Mouse (Mus musculus): ENCODE results near the gene Itk. TPM values are rescaled to one million over a fixed set of nuclear protein-coding genes. Genes with fewer than 3 reads are reported as not detected.

The Itk gene
- polyA plus RNA-seq, 1 experiment from 2014 or later = 0.05 TPM

Other genes with a start within 250 kb of the Itk start
- 0.29 and 0.71 TPM in 2 replicates for gene Nipal4, start 223.0 kb downstream of the Itk start, polyA plus RNA-seq (2016; fragmentation: Nextera tagmentation; extraction: Ambion mirVana)
- gene Fndc9, start 154.0 kb downstream of the Itk start, polyA plus RNA-seq (2016; fragmentation: Nextera tagmentation; extraction: Ambion mirVana) = 0.26 and 0.29 TPM in 2 replicates
- 17.4 and 18.3 TPM in 2 replicates for gene Cyfip2, start 76.7 kb downstream of the Itk start, polyA plus RNA-seq (2016; fragmentation: Nextera tagmentation; extraction: Ambion mirVana)
- not detected in 2 replicates for gene Fam71b, start 7.0 kb upstream of the Itk start, polyA plus RNA-seq (2016; fragmentation: Nextera tagmentation; extraction: Ambion mirVana)
- 90.5 and 92.0 TPM in 2 replicates for gene Med7, start 47.4 kb upstream of the Itk start, polyA plus RNA-seq (2016; fragmentation: Nextera tagmentation; extraction: Ambion mirVana)
- 0.08 TPM in 1 of 2 replicates, not detected in the other for gene Havcr2, start 65.4 kb upstream of the Itk start, polyA plus RNA-seq (2016; fragmentation: Nextera tagmentation; extraction: Ambion mirVana)
- gene Gm12169, start 134.7 kb upstream of the Itk start, polyA plus RNA-seq (2016; fragmentation: Nextera tagmentation; extraction: Ambion mirVana) = not detected in 2 replicates
- gene BC053393, start 182.0 kb upstream of the Itk start, polyA plus RNA-seq (2016; fragmentation: Nextera tagmentation; extraction: Ambion mirVana) = not detected in 2 replicates
- not detected in 2 replicates for gene Dppa1, start 239.7 kb upstream of the Itk start, polyA plus RNA-seq (2016; fragmentation: Nextera tagmentation; extraction: Ambion mirVana)